In genomic region chr12:84802625-84803024, GRCm38 (mm10) we compare ENCODE assay signal across 1 mouse cellular context.
TF ChIP-seq lines count a peak whose summit lies in the region.

No protein-coding gene starts in this region.

TF ChIP-seq in CH12.LX, 34 proteins besides CTCF, POLR2A, EP300 and RAD21 (continued from another document):
- no peak for TF ChIP-seq ETS1 (conservative IDR thresholded peaks at IDR 0.05; ENCODE audit: low read depth, low read length)
- TF ChIP-seq SIN3A (IDR thresholded peaks at IDR 0.05; ENCODE audit: low read length), result no peak
- TF ChIP-seq POLR2AphosphoS2 (IDR thresholded peaks at IDR 0.05; ENCODE audit: low read depth, low read length), result no peak
- TF ChIP-seq HCFC1 (IDR thresholded peaks at IDR 0.05; ENCODE audit: low read depth, low read length), result no peak
- TF ChIP-seq ZMIZ1 (IDR thresholded peaks at IDR 0.05; ENCODE audit: low read depth, low read length), result no peak
- no peak for TF ChIP-seq USF2 (conservative IDR thresholded peaks at IDR 0.05; ENCODE audit: low read depth, low read length)
- no peak for TF ChIP-seq IRF4 (IDR thresholded peaks at IDR 0.05; ENCODE audit: low read depth, low read length)
TF ChIP-seq in CH12.LX: peak in this region for 0.
